ENCODE assay signal across 15 mouse cellular contexts in genomic region chr17:85608366-85609093, GRCm38 (mm10). TPM values are rescaled to one million over a fixed set of nuclear protein-coding genes. Genes with fewer than 3 reads are reported as not detected.
A peak's percentile ranks its signal among the peaks of the same experiment; 100 is the strongest.
DNase-seq lines count a peak whose midpoint lies in the region; ATAC-seq lines count a peak whose summit lies in the region.
"Had no signal": no experiment of that assay in that cellular context is flagged by ENCODE, and none has a peak within 500 bp of the region (broad histone marks: within the 10 kb centered on the region; RNA-seq: fewer than 3 reads in every experiment).

No protein-coding gene starts in this region.

- under 1% methylated on average over 42 of the region's 42 CpGs for WGBS in kidney, embryonic 16.5 days
- WGBS in embryonic facial prominence, embryonic 11.5 days: under 1% methylated on average over 42 of the region's 42 CpGs
- under 1% methylated on average over 42 of the region's 42 CpGs for WGBS in limb, embryonic 11.5 days

- no peaks in the 10 kb centered on the region for H3K4me1 ChIP-seq in kidney, embryonic 16.5 days (ENCODE audit: insufficient read depth, low read length)
- H3K4me1 ChIP-seq in embryonic facial prominence, embryonic 11.5 days (ENCODE audit: control insufficient read depth, insufficient read depth, low read length): peaks cover 7% of the 10 kb centered on the region
- peaks cover 5% of the 10 kb centered on the region; the same call in 1 of the 2 replicates for H3K4me1 ChIP-seq in limb, embryonic 11.5 days (ENCODE audit: control insufficient read depth, insufficient read depth, low read length)

- H3K36me3 ChIP-seq in kidney, embryonic 16.5 days (ENCODE audit: insufficient read depth, low read length): no peaks in the 10 kb centered on the region
- no peaks in the 10 kb centered on the region for H3K36me3 ChIP-seq in embryonic facial prominence, embryonic 11.5 days (replicated peaks; ENCODE audit: control insufficient read depth, insufficient read depth, low read depth, low read length)
- H3K36me3 ChIP-seq in limb, embryonic 11.5 days (ENCODE audit: control insufficient read depth, insufficient read depth, low read length): no peaks in the 10 kb centered on the region

- peak overlapping the region; percentile 3; the same call in 1 of the 2 replicates for H3K4me3 ChIP-seq in kidney, embryonic 16.5 days (ENCODE audit: low read length)
- peak overlapping the region; percentile 15 for H3K4me3 ChIP-seq in embryonic facial prominence, embryonic 11.5 days (ENCODE audit: low read depth, low read length)
- peak overlapping the region; percentile 12; the same call in 1 of the 2 replicates for H3K4me3 ChIP-seq in limb, embryonic 11.5 days (ENCODE audit: low read depth, low read length)

- no peaks in the 10 kb centered on the region for H3K9me3 ChIP-seq in kidney, embryonic 16.5 days (ENCODE audit: low read length)
- H3K9me3 ChIP-seq in embryonic facial prominence, embryonic 11.5 days (replicated peaks; ENCODE audit: control insufficient read depth, low read length): no peaks in the 10 kb centered on the region
- H3K9me3 ChIP-seq in limb, embryonic 11.5 days (ENCODE audit: control insufficient read depth, low read length): no peaks in the 10 kb centered on the region

- no peak for ATAC-seq in kidney, embryonic 16.5 days (ENCODE audit: low FRiP score, low TSS enrichment)
- peak; percentile 42; the same call in 1 of the 2 replicates for ATAC-seq in embryonic facial prominence, embryonic 11.5 days (replicated peaks; ENCODE audit: insufficient number of reproducible peaks, low FRiP score, low TSS enrichment, low read depth)
- ATAC-seq in limb, embryonic 11.5 days (ENCODE audit: insufficient number of reproducible peaks, low FRiP score, low TSS enrichment, low read depth): peak; percentile 47

- H3K4me2 ChIP-seq in kidney, embryonic 16.5 days (replicated peaks; ENCODE audit: low read depth, low read length): no peak overlapping the region
- H3K4me2 ChIP-seq in embryonic facial prominence, embryonic 11.5 days (ENCODE audit: low read depth, low read length): peak overlapping the region; percentile 27
- H3K4me2 ChIP-seq in limb, embryonic 11.5 days (ENCODE audit: low read depth, severe bottlenecking): no peak overlapping the region

- no peak for DNase-seq in kidney, postnatal 10 days
- peak; percentile 37 for DNase-seq in embryonic facial prominence, embryonic 11.5 days (ENCODE audit: low spot score)
- DNase-seq in limb, embryonic 11.5 days (ENCODE audit: low spot score): peak; percentile 63
- DNase-seq in retina, postnatal 1 day: peak; percentile 85
- no peak for DNase-seq in gastrocnemius, postnatal 4 days (ENCODE audit: low spot score in 2 of 2)
- DNase-seq in thymus, postnatal 14 days: no peak
- DNase-seq in thymus, postnatal 0 days (ENCODE audit: low spot score): no peak
- DNase-seq: adrenal gland, adult 2 months; cerebellum, adult 2 months; lung, postnatal 14 days; thymus, postnatal 25 days had no signal

- H3K27ac ChIP-seq in kidney, embryonic 16.5 days (ENCODE audit: low read length): no peak overlapping the region
- peak overlapping the region; percentile 62 for H3K27ac ChIP-seq in embryonic facial prominence, embryonic 11.5 days (replicated peaks; ENCODE audit: low read depth, low read length)
- no peak overlapping the region for H3K27ac ChIP-seq in limb, embryonic 11.5 days (replicated peaks; ENCODE audit: low read depth, low read length)

- H3K27me3 ChIP-seq in kidney, embryonic 16.5 days (ENCODE audit: insufficient read depth, low read length): peaks cover 87% of the 10 kb centered on the region
- H3K27me3 ChIP-seq in embryonic facial prominence, embryonic 11.5 days (ENCODE audit: control insufficient read depth, insufficient read depth, low read length): peaks cover 72% of the 10 kb centered on the region
- peaks cover 85% of the 10 kb centered on the region for H3K27me3 ChIP-seq in limb, embryonic 11.5 days (ENCODE audit: control insufficient read depth, insufficient read depth, low read length)

- H3K9ac ChIP-seq in kidney, embryonic 16.5 days (replicated peaks; ENCODE audit: low read length): no peak overlapping the region
- peak overlapping the region; percentile 54 for H3K9ac ChIP-seq in embryonic facial prominence, embryonic 11.5 days (replicated peaks; ENCODE audit: low read length)
- no peak overlapping the region for H3K9ac ChIP-seq in limb, embryonic 11.5 days (ENCODE audit: low read length)

RNA-seq across cellular contexts. Expression of gene Six3, which starts 4.9 kb away (rescaled TPM):
- not detected in 2 replicates for polyA plus RNA-seq in kidney, embryonic 16.5 days (2015; fragmentation: Nextera tagmentation; extraction: Ambion mirVana)
- polyA plus RNA-seq in embryonic facial prominence, embryonic 11.5 days (2014; fragmentation: Nextera tagmentation; extraction: Ambion mirVana): 9.5 and 10.5 TPM in 2 replicates
- polyA plus RNA-seq in limb, embryonic 11.5 days (2014; fragmentation: Nextera tagmentation; extraction: Ambion mirVana): not detected in 2 replicates
- not detected for total RNA-seq in gastrocnemius, postnatal 4 days (2021)
- 0.07 TPM in 1 of 2 replicates, not detected in the other for polyA plus RNA-seq in thymus, postnatal 0 days (2015; fragmentation: Nextera tagmentation; extraction: Ambion mirVana)
- total RNA-seq: adrenal gland, adult 2 months; ES-E14 had no signal
- polyA plus RNA-seq: adrenal gland, adult 2 months; neural tube, embryonic 14.5 days; small intestine, adult 2 months had no signal

Comparison
In these comparisons a context has a peak if more than half of its experiments do, and no peak if none do; other contexts are left out.
1. DNase-seq: peak in embryonic facial prominence, embryonic 11.5 days (single experiment), limb, embryonic 11.5 days (single experiment) and retina, postnatal 1 day (single experiment); none in kidney, postnatal 10 days (single experiment), gastrocnemius, postnatal 4 days (0 of 2), thymus, postnatal 14 days (single experiment) and thymus, postnatal 0 days (single experiment).
2. Peak in every context shown above with its lines, with median percentiles within 50 percentile points of each other: H3K4me3 ChIP-seq.